Mouse (Mus musculus) kidney, embryonic 16.5 days (tissue): ENCODE data around the gene Pias3. TPM values are rescaled to one million over a fixed set of nuclear protein-coding genes. Genes with fewer than 3 reads are reported as not detected.

Experiments
- ATAC-seq: fragments of 200-750 bp; cut with Nextera tagmentation; 2 replicates; pipeline ENCODE4 v1.8.0; 2017; ENCODE audit warnings: moderate TSS enrichment; ENCODE audit not compliant: low FRiP score, low TSS enrichment
- H3K27ac ChIP-seq: fragments of 300-500 bp; sonication (generic); 2 replicates; pipeline ENCODE4 v1.5.1; 2014; ENCODE audit warnings: low read length
- H3K27me3 ChIP-seq: fragments of 300-500 bp; sonication (generic); 2 replicates; pipeline ENCODE4 v1.6.1; 2014; ENCODE audit warnings: low read length, control low read depth, mixed read lengths; ENCODE audit not compliant: insufficient read depth
- H3K36me3 ChIP-seq: fragments of 300-500 bp; sonication (generic); 2 replicates; pipeline ENCODE4 v1.6.1; 2014; ENCODE audit warnings: low read length, control low read depth, mixed read lengths; ENCODE audit not compliant: insufficient read depth
- H3K4me1 ChIP-seq: fragments of 300-500 bp; sonication (generic); 2 replicates; pipeline ENCODE4 v1.6.1; 2014; ENCODE audit warnings: low read length, control low read depth, mixed read lengths; ENCODE audit not compliant: insufficient read depth
- H3K4me2 ChIP-seq: fragments of 300-500 bp; sonication (generic); replicated peaks from 2 replicates; pipeline ENCODE4 v1.6.1; 2014; ENCODE audit warnings: low read depth, low read length
- H3K4me3 ChIP-seq: fragments of 300-500 bp; sonication (generic); 2 replicates; pipeline ENCODE4 v1.5.1; 2014; ENCODE audit warnings: mild to moderate bottlenecking, low read length
- H3K9ac ChIP-seq: fragments of 300-500 bp; sonication (generic); replicated peaks from 2 replicates; pipeline ENCODE4 v1.6.1; 2014; ENCODE audit warnings: low read length
- H3K9me3 ChIP-seq: fragments of 300-500 bp; sonication (generic); 2 replicates; pipeline ENCODE4 v1.6.1; 2016; ENCODE audit warnings: low read length, control low read depth
- WGBS: fragments of 180-500 bp; shearing (Covaris S2); extraction: QIAGEN DNeasy Blood & Tissue Kit; methylation state at CpG from one replicate; pipeline ENCODE4 v1.1.7; 2014; 5-methylcytosine and 5-hydroxymethylcytosine counted together
- polyA plus RNA-seq: library from polyadenylated mRNA; unstranded; fragments of >200 nt; fragmentation: Nextera tagmentation; extraction: Ambion mirVana; gene quantifications from 2 replicates; pipeline ENCODE4 v1.2.1, GENCODE M21; 2015

The Pias3 gene
- polyA plus RNA-seq, 1 experiment from 2014 or later: 62.1 TPM

GRCm38 (mm10) chr3:96715854-96716253 is 19.7 kb downstream of the Pias3 start:
- no peak overlapping the region for H3K4me2 ChIP-seq
- H3K4me1 ChIP-seq: peaks cover 5% of the 10 kb centered on the region; the same call in 1 of the 2 replicates
- H3K36me3 ChIP-seq: peaks cover 60% of the 10 kb centered on the region
- H3K4me3 ChIP-seq: no peak overlapping the region
- 74% methylated on average over 2 of the region's 2 CpGs for WGBS
- H3K9ac ChIP-seq: no peak overlapping the region
- no peak for ATAC-seq
- H3K9me3 ChIP-seq: no peaks in the 10 kb centered on the region
- H3K27me3 ChIP-seq: no peaks in the 10 kb centered on the region
- no peak overlapping the region for H3K27ac ChIP-seq

GRCm38 (mm10) chr3:96719173-96719572 is 23.0 kb downstream of the Pias3 start:
- 38% methylated on average over 14 of the region's 14 CpGs for WGBS

GRCm38 (mm10) chr3:96727343-96727827 is 31.2 kb downstream of the Pias3 start, which contains the start of the genes Polr3c and Rnf115:
TSS of gene Polr3c (minus strand) at chr3:96727628.
TSS of gene Rnf115 (plus strand) at chr3:96727664.
- peak; percentile 99 for ATAC-seq

More at GRCm38 (mm10) chr3:96719173-96719572, 23.0 kb downstream of the Pias3 start:
- Histone ChIP-seq H3K9me3 (no peaks in the 10 kb centered on the region), H3K9ac (no peak overlapping the region; the same call in 1 of the 2 replicates), H3K27ac (no peak overlapping the region), H3K4me1 (peaks cover 5% of the 10 kb centered on the region; the same call in 1 of the 2 replicates), H3K27me3 (no peaks in the 10 kb centered on the region), H3K4me2 (peak overlapping the region; percentile 35), H3K4me3 (no peak overlapping the region), H3K36me3 (peaks cover 61% of the 10 kb centered on the region)
- ATAC-seq: peak; percentile 35; the same call in 1 of the 2 replicates

GRCm38 (mm10) chr3:96727828-96728633 is 31.8 kb downstream of the Pias3 start:
- ATAC-seq: peak; percentile 50

More at GRCm38 (mm10) chr3:96727343-96727827, 31.2 kb downstream of the Pias3 start, which contains the start of the genes Polr3c and Rnf115:
- Histone ChIP-seq H3K27ac (peak within 1 kb of the TSS; percentile 64), H3K4me3 (peak within 1 kb of the TSS; percentile 79), H3K36me3 (peaks cover 19% of the 10 kb centered on the region), H3K27me3 (no peaks in the 10 kb centered on the region), H3K4me1 (peaks cover 25% of the 10 kb centered on the region), H3K9me3 (no peaks in the 10 kb centered on the region), H3K9ac (peak within 1 kb of the TSS; percentile 81), H3K4me2 (peak within 1 kb of the TSS; percentile 65)
- WGBS: under 1% methylated on average over 48 of the region's 52 CpGs

GRCm38 (mm10) chr3:96728634-96729402 is 32.6 kb downstream of the Pias3 start:
- no peaks in the 10 kb centered on the region for H3K27me3 ChIP-seq

More at GRCm38 (mm10) chr3:96727828-96728633, 31.8 kb downstream of the Pias3 start:
- H3K27me3 ChIP-seq: no peaks in the 10 kb centered on the region
- peak overlapping the region; percentile 62 for H3K27ac ChIP-seq
- H3K36me3 ChIP-seq: peaks cover 15% of the 10 kb centered on the region
- no peaks in the 10 kb centered on the region for H3K9me3 ChIP-seq
- peak overlapping the region; percentile 64 for H3K4me2 ChIP-seq
- H3K4me1 ChIP-seq: peaks cover 25% of the 10 kb centered on the region
- peak overlapping the region; percentile 79 for H3K4me3 ChIP-seq
- H3K9ac ChIP-seq: peak overlapping the region; percentile 75
- 1% methylated on average over 40 of the region's 42 CpGs for WGBS

GRCm38 (mm10) chr3:96729403-96729784 is 33.2 kb downstream of the Pias3 start:
- no peak overlapping the region for H3K4me3 ChIP-seq
- ATAC-seq: no peak
- no peak overlapping the region for H3K9ac ChIP-seq
- no peaks in the 10 kb centered on the region for H3K9me3 ChIP-seq
- H3K27ac ChIP-seq: no peak overlapping the region
- no peaks in the 10 kb centered on the region for H3K27me3 ChIP-seq
- H3K4me1 ChIP-seq: peaks cover 28% of the 10 kb centered on the region
- H3K4me2 ChIP-seq: 0 out of 2 replicates have a peak overlapping the region, but pooled peaks have one; percentile 10
- WGBS: 51% methylated on average over 3 of the region's 3 CpGs
- 0 out of 2 replicates have a peak, but pooled peaks cover 3% of the 10 kb centered on the region for H3K36me3 ChIP-seq

More at GRCm38 (mm10) chr3:96728634-96729402, 32.6 kb downstream of the Pias3 start:
- peaks cover 7% of the 10 kb centered on the region; the same call in 1 of the 2 replicates for H3K36me3 ChIP-seq
- peak overlapping the region; percentile 79 for H3K4me3 ChIP-seq
- no peaks in the 10 kb centered on the region for H3K9me3 ChIP-seq
- peak overlapping the region; percentile 62; the same call in 1 of the 2 replicates for H3K27ac ChIP-seq
- 50% methylated on average over 7 of the region's 7 CpGs for WGBS
- H3K4me1 ChIP-seq: peaks cover 25% of the 10 kb centered on the region
- H3K9ac ChIP-seq: peak overlapping the region; percentile 75
- peak overlapping the region; percentile 64 for H3K4me2 ChIP-seq
- no peak for ATAC-seq

GRCm38 (mm10) chr3:96730785-96731184 is 34.6 kb downstream of the Pias3 start:
- H3K4me2 ChIP-seq: no peak overlapping the region
- ATAC-seq: no peak
- peaks cover 29% of the 10 kb centered on the region for H3K4me1 ChIP-seq
- no peak overlapping the region for H3K9ac ChIP-seq
- H3K27ac ChIP-seq: no peak overlapping the region
- 78% methylated on average over 5 of the region's 5 CpGs for WGBS
- H3K27me3 ChIP-seq: no peaks in the 10 kb centered on the region
- H3K9me3 ChIP-seq: no peaks in the 10 kb centered on the region
- H3K36me3 ChIP-seq: no peaks in the 10 kb centered on the region
- no peak overlapping the region for H3K4me3 ChIP-seq

- no peaks in the 10 kb centered on the region for H3K36me3 ChIP-seq
- H3K4me1 ChIP-seq: peaks cover 18% of the 10 kb centered on the region
- no peaks in the 10 kb centered on the region for H3K9me3 ChIP-seq
- H3K4me3 ChIP-seq: no peak overlapping the region
- WGBS: 97% methylated on average over 1 of the region's 1 CpGs
- no peak overlapping the region for H3K27ac ChIP-seq
- no peak overlapping the region for H3K4me2 ChIP-seq
- H3K9ac ChIP-seq: no peak overlapping the region
- no peaks in the 10 kb centered on the region for H3K27me3 ChIP-seq
- no peak for ATAC-seq
Observed at GRCm38 (mm10) chr3:96733984-96734383, 37.8 kb downstream of the Pias3 start.

- WGBS: 81% methylated on average over 2 of the region's 2 CpGs
- Histone ChIP-seq H3K27me3 (no peaks in the 10 kb centered on the region), H3K27ac (no peak overlapping the region), H3K9me3 (no peaks in the 10 kb centered on the region), H3K4me2 (no peak overlapping the region), H3K4me1 (0 out of 2 replicates have a peak, but pooled peaks cover 10% of the 10 kb centered on the region), H3K36me3 (no peaks in the 10 kb centered on the region), H3K4me3 (no peak overlapping the region), H3K9ac (no peak overlapping the region)
- no peak for ATAC-seq
Observed at GRCm38 (mm10) chr3:96735200-96735599, 39.0 kb downstream of the Pias3 start.
